Mouse (Mus musculus): ENCODE data around the gene Msrb3. TPM values are rescaled to one million over a fixed set of nuclear protein-coding genes. Genes with fewer than 3 reads are reported as not detected.

Gene Msrb3
- total and polyA plus RNA-seq, 2 experiments from 2014 or later, result 1.6 to 5.6 TPM

DNA sequence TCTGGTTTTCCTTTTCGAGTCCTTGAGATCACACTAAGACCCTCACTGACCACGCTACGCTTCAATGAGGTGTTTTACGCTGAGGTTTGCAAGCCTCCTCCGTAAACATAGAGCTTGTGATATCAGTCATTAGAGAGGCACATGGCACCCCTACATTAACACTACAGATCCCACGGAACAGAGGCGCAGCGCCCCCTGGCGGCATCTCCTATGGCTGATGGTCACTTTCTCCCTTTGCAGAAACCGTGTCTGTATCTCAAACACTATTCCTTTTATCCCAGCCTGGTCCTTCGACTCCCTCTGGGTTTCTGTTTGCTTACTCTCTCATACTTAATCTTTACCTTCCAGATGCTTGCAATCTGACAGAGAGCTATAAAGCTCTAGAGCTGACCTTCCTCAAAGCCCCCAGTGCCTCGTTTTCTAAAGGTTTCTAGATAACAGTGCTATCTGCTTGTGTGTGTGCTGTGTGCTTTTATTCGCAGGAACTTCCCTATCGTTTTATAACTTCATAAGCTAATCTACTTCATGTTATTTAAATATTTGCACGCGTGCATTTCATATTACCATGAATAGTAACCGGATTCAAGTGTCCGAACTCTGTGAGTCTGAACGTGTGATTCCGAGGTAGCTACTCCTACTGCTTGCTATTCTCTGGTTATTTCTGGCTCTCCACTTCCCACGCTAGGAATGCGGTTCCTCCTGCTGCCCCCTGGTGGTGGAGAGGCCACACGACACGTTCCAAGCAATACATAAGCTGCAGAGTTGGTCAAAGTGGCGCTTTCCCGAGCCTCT lies 23.0 kb downstream of the Msrb3 start:
- WGBS, result 18% methylated on average over 26 of the region's 26 CpGs
- Histone ChIP-seq H3K27me3 (ENCODE audit: insufficient read depth, low read length) (no peaks in the 10 kb centered on the region), H3K4me3 (ENCODE audit: low read length) (peak overlapping the region; percentile 5; the same call in 1 of the 2 replicates), H3K4me1 (ENCODE audit: insufficient read depth, low read length) (no peaks in the 10 kb centered on the region), H3K27ac (no peak overlapping the region), H3K4me2 (ENCODE audit: low read depth, low read length) (peak overlapping the region; percentile 39), H3K9ac (replicated peaks; ENCODE audit: low read length) (no peak overlapping the region), H3K9me3 (ENCODE audit: low read length) (no peaks in the 10 kb centered on the region), H3K36me3 (ENCODE audit: insufficient read depth, low read length) (no peaks in the 10 kb centered on the region)
- ATAC-seq, result peak; percentile 82
- DNase-seq (ENCODE audit: low spot score), result peak; percentile 91
- TF ChIP-seq CTCF (IDR thresholded peaks at IDR 0.05; ENCODE audit: low read depth), result peak; percentile 99

DNA sequence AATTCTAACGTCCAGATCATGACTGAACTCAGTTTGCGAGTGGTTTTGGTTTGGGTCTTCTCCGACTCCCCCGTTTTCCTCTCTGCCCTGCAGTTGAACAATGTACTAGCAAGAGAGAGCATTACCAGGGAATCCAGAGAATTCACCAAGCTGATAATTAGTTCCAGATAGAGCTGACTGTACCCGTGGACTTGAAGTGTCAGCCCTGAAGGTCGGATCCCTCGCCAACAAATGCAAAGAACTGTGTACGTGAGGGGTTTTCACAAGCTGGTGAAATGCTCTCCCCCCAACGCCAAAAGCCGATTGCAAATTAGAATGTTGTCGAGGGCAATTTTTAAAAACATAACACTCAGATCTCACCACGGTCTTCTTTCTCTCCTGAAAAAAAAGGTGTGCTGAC lies 24.6 kb downstream of the Msrb3 start:
- 79% methylated on average over 12 of the region's 12 CpGs for WGBS
- ATAC-seq (no peak), DNase-seq (ENCODE audit: low spot score) (no peak)
- H3K9me3 ChIP-seq (ENCODE audit: low read length), result no peaks in the 10 kb centered on the region
- no peak overlapping the region for H3K4me2 ChIP-seq (ENCODE audit: low read depth, low read length)
- no peaks in the 10 kb centered on the region for H3K36me3 ChIP-seq (ENCODE audit: insufficient read depth, low read length)
- no peak overlapping the region for H3K9ac ChIP-seq (replicated peaks; ENCODE audit: low read length)
- H3K27ac ChIP-seq, result no peak overlapping the region
- H3K4me1 ChIP-seq (ENCODE audit: insufficient read depth, low read length), result no peaks in the 10 kb centered on the region
- H3K4me3 ChIP-seq (ENCODE audit: low read length), result no peak overlapping the region
- H3K27me3 ChIP-seq (ENCODE audit: insufficient read depth, low read length), result no peaks in the 10 kb centered on the region
- no peak for TF ChIP-seq CTCF (IDR thresholded peaks at IDR 0.05; ENCODE audit: low read depth)

DNA sequence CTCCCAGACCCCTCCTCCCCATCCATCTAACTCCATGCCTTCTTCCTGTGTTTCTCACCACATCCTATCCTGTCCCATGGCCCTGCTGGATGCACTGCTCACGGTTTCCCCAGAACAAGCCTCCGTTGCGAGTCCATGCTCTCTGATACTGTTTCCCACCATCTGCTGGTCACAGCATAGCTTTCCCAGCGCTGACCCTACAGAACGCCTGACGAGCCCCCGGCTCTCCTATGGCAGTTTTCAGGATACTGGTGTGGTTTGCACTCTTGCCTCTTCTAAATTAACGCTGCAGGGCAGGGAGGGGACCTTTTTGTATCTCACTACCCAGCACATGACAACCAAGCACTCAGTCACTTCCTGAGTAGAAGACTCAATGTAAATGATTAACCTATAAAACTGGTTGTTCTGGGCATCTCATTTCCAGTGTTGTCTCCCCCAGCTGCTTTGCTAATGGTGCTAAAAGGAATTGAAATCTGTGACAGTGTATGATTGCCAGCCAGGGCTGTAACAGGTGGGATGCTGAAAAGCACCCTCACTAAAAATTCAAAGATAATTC lies 25.2 kb downstream of the Msrb3 start:
- Histone ChIP-seq H3K4me2 (ENCODE audit: low read depth, low read length) (no peak overlapping the region), H3K4me1 (ENCODE audit: insufficient read depth, low read length) (no peaks in the 10 kb centered on the region), H3K9me3 (ENCODE audit: low read length) (no peaks in the 10 kb centered on the region), H3K27me3 (ENCODE audit: insufficient read depth, low read length) (no peaks in the 10 kb centered on the region), H3K4me3 (ENCODE audit: low read length) (no peak overlapping the region), H3K9ac (replicated peaks; ENCODE audit: low read length) (no peak overlapping the region), H3K27ac (no peak overlapping the region), H3K36me3 (ENCODE audit: insufficient read depth, low read length) (no peaks in the 10 kb centered on the region)
- no peak for TF ChIP-seq CTCF (IDR thresholded peaks at IDR 0.05; ENCODE audit: low read depth)
- ATAC-seq, result no peak
- 80% methylated on average over 8 of the region's 8 CpGs for WGBS
- DNase-seq (ENCODE audit: low spot score), result no peak

DNA sequence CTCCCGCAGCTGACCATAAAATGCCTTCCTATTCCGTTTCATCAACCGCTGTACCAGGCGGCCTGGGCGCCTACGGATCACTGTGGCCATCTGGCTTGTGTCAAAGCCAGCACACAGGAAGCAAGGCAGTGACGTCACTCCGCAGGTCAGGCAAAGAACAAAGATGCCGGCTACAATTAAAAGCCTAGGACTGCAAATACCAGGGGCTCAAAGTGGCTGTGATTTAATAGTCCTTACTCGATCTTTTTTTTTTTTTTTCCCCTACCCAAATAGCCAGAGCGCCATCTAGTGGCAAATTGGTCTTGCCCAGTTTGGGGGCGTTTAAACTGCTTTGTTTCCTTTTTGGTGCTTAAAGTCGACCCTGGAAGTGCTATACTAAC lies 26.4 kb downstream of the Msrb3 start:
- Histone ChIP-seq H3K4me2 (ENCODE audit: low read depth, low read length) (peak overlapping the region; percentile 51), H3K4me3 (ENCODE audit: low read length) (0 out of 2 replicates have a peak overlapping the region, but pooled peaks have one; percentile 5), H3K4me1 (ENCODE audit: insufficient read depth, low read length) (no peaks in the 10 kb centered on the region), H3K9ac (replicated peaks; ENCODE audit: low read length) (no peak overlapping the region), H3K36me3 (ENCODE audit: insufficient read depth, low read length) (no peaks in the 10 kb centered on the region), H3K27ac (no peak overlapping the region), H3K9me3 (ENCODE audit: low read length) (no peaks in the 10 kb centered on the region), H3K27me3 (ENCODE audit: insufficient read depth, low read length) (no peaks in the 10 kb centered on the region)
- DNase-seq (ENCODE audit: low spot score) (peak; percentile 80), ATAC-seq (peak; percentile 72)
- 29% methylated on average over 13 of the region's 13 CpGs for WGBS
- peak; percentile 69 for TF ChIP-seq CTCF (IDR thresholded peaks at IDR 0.05; ENCODE audit: low read depth)

DNA sequence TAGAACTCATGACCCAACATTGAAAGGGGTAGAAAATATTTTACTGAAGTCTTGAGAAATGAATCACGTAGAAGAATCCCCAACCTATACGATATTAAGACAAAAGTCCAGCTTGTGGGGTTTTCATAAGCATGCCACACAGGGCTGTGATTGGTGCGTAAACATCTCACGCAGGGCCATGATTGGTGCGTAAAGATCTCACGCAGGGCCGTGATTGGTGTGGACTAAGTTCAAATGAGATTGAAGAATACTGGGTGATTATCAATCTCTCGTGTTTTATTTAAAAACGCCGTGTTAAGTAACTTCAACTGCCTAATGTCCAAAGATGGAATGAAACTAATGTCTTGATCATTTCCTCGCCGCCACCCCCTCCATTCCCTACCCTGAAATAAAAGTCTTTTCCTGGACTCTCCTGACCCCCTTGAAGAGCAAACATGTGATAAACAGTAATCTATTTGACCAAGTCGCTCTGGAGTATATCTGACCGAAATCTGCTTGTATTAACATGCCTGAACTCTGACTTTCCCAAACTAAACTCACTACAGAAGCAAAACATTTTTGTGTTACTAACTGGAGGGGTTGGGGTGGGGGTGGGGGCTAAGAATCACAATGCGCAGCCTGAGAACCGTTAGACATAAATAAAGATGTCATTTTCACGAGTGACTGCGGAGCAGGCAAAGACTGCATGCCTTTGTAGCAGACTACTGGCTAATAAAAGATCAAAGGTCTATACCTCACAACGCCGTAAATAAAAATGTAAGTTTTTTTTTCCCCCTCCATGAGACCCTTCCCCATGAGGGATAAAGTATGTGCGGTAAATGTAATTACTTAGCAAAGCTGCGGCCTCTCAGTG lies 27.0 kb downstream of the Msrb3 start:
- no peaks in the 10 kb centered on the region for H3K9me3 ChIP-seq (ENCODE audit: low read length)
- no peaks in the 10 kb centered on the region for H3K4me1 ChIP-seq (ENCODE audit: insufficient read depth, low read length)
- no peak for TF ChIP-seq CTCF (IDR thresholded peaks at IDR 0.05; ENCODE audit: low read depth)
- 0 out of 2 replicates have a peak overlapping the region, but pooled peaks have one; percentile 5 for H3K4me3 ChIP-seq (ENCODE audit: low read length)
- H3K27ac ChIP-seq, result no peak overlapping the region
- DNase-seq (ENCODE audit: low spot score) (no peak), ATAC-seq (no peak)
- peak overlapping the region; percentile 51 for H3K4me2 ChIP-seq (ENCODE audit: low read depth, low read length)
- H3K9ac ChIP-seq (replicated peaks; ENCODE audit: low read length), result no peak overlapping the region
- WGBS, result 72% methylated on average over 22 of the region's 22 CpGs
- H3K36me3 ChIP-seq (ENCODE audit: insufficient read depth, low read length), result no peaks in the 10 kb centered on the region
- no peaks in the 10 kb centered on the region for H3K27me3 ChIP-seq (ENCODE audit: insufficient read depth, low read length)

DNA sequence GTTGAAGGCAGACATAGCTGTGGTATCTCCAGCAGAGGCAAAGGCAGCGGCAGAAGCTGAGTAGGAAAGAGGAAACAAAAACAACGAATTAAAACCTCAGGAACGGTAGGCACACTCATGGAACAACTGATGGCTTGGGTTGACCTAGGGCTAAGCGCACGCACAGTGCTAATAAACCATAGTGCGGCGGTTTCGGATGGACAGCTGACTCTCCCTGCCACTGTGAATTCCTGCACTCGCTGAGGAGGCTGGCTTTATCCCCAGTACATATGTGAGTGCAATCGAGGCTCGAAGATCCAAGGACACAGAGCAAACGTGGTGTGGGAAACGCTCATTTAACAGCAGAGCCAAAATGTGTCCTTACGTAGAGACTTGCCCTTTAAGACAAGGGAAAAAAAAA lies 27.8 kb downstream of the Msrb3 start:
- ATAC-seq (no peak), DNase-seq (ENCODE audit: low spot score) (no peak)
- H3K4me3 ChIP-seq (ENCODE audit: low read length), result no peak overlapping the region
- no peak overlapping the region for H3K9ac ChIP-seq (replicated peaks; ENCODE audit: low read length)
- H3K27ac ChIP-seq, result no peak overlapping the region
- H3K36me3 ChIP-seq (ENCODE audit: insufficient read depth, low read length), result no peaks in the 10 kb centered on the region
- H3K4me2 ChIP-seq (ENCODE audit: low read depth, low read length), result no peak overlapping the region
- no peaks in the 10 kb centered on the region for H3K9me3 ChIP-seq (ENCODE audit: low read length)
- 87% methylated on average over 14 of the region's 14 CpGs for WGBS
- H3K4me1 ChIP-seq (ENCODE audit: insufficient read depth, low read length), result no peaks in the 10 kb centered on the region
- TF ChIP-seq CTCF (IDR thresholded peaks at IDR 0.05; ENCODE audit: low read depth), result no peak
- no peaks in the 10 kb centered on the region for H3K27me3 ChIP-seq (ENCODE audit: insufficient read depth, low read length)

Measured in hindbrain, postnatal 0 days (tissue).